ENCODE assay signal across 8 mouse cellular contexts in the genomic region with DNA sequence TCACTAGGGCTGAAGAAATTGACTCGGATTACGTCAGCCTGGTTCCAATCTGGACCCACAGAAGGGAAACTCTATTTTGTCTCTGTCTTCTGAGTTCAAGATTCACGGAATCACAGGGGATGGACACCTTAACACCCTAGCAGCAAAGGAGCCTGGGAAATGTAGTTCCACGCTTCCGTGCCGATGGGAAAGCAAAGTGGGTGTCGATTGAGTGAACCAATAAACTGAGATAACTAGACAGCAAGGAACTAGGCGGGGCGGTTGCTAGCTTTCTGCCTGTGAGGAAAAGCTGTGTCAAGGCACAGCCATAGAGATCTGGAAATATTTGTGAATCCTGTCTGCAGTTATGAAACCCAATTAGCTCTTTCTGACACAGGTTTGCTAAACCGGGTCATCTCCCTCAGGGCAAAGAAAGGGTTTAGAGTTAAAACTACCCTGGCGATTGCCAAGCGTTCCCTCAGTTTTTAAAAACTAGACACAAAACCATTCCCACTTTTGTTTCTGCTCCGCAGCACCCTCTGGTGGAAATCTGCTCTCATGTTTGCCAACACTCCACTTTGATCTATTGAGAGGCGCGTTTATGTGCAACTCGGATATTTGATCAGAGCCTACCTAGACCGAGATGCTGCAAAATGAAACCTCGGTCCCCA. TPM values are rescaled to one million over a fixed set of nuclear protein-coding genes. Genes with fewer than 3 reads are reported as not detected.
A peak's percentile ranks its signal among the peaks of the same experiment; 100 is the strongest.
DNase-seq lines count a peak whose midpoint lies in the region; ATAC-seq lines count a peak whose summit lies in the region.

No protein-coding gene starts in this region.

- H3K9me3 ChIP-seq in heart, embryonic 10.5 days: no peaks in the 10 kb centered on the region
- H3K9me3 ChIP-seq in kidney, embryonic 15.5 days (replicated peaks): no peaks in the 10 kb centered on the region

- H3K4me2 ChIP-seq in kidney, embryonic 15.5 days: peak overlapping the region; percentile 68

- H3K36me3 ChIP-seq in heart, embryonic 10.5 days: no peaks in the 10 kb centered on the region
- H3K36me3 ChIP-seq in kidney, embryonic 15.5 days: no peaks in the 10 kb centered on the region

- H3K4me3 ChIP-seq in heart, embryonic 10.5 days: peak overlapping the region; percentile 56
- H3K4me3 ChIP-seq in kidney, embryonic 15.5 days (replicated peaks): peak overlapping the region; percentile 41

- H3K27me3 ChIP-seq in heart, embryonic 10.5 days (ENCODE audit: insufficient read depth, poor library complexity, severe bottlenecking): no peaks in the 10 kb centered on the region
- H3K27me3 ChIP-seq in kidney, embryonic 15.5 days: no peaks in the 10 kb centered on the region

- peaks cover 9% of the 10 kb centered on the region; the same call in 1 of the 2 replicates for H3K4me1 ChIP-seq in heart, embryonic 10.5 days
- peaks cover 12% of the 10 kb centered on the region for H3K4me1 ChIP-seq in kidney, embryonic 15.5 days

- peak overlapping the region; percentile 71 for H3K27ac ChIP-seq in heart, embryonic 10.5 days
- peak overlapping the region; percentile 90 for H3K27ac ChIP-seq in kidney, embryonic 15.5 days

- H3K9ac ChIP-seq in kidney, embryonic 15.5 days: no peak overlapping the region

- peak; percentile 78 to 80 for DNase-seq in B cell, adult 2 months
- peak; percentile 94 for DNase-seq in brain, adult 2 months (ENCODE audit: low read depth, low spot score)
- DNase-seq in heart, embryonic 10.5 days (ENCODE audit: low spot score): peak; percentile 88
- DNase-seq in liver: peak; percentile 79
- peak; percentile 70 to 87 for DNase-seq in spleen, postnatal 4 days (ENCODE audit: low spot score in 2 of 2)

- 14% methylated on average over 18 of the region's 18 CpGs for WGBS in heart, embryonic 10.5 days
- WGBS in kidney, embryonic 15.5 days: 8% methylated on average over 18 of the region's 18 CpGs

- ATAC-seq in erythroblast, adult 5-6 weeks (replicated peaks; ENCODE audit: low FRiP score, poor library complexity, severe bottlenecking): peak; percentile 72
- ATAC-seq in kidney, embryonic 15.5 days (replicated peaks; ENCODE audit: low FRiP score): peak; percentile 68
- ATAC-seq in monocyte, adult 5-6 weeks (replicated peaks; ENCODE audit: insufficient number of reproducible peaks, low FRiP score, low TSS enrichment, poor library complexity, severe bottlenecking): peak; percentile 66

RNA-seq across cellular contexts. Expression of gene Hexb, which starts 7.0 kb away (rescaled TPM):
- total RNA-seq in erythroblast, adult 5-6 weeks (2015; ENCODE audit: low replicate concordance): 43.3 and 54.6 TPM in 2 replicates
- 18.8 and 34.1 TPM in 2 replicates for total RNA-seq in erythroblast, adult 5-6 weeks (2017; ENCODE audit: low replicate concordance)
- polyA plus RNA-seq in heart, embryonic 10.5 days (2016; fragmentation: Nextera tagmentation; extraction: Ambion mirVana): 23.3 and 24.9 TPM in 2 replicates
- polyA plus RNA-seq in kidney, embryonic 15.5 days (2015; fragmentation: Nextera tagmentation; extraction: Ambion mirVana): 34.6 and 36.7 TPM in 2 replicates
- total RNA-seq in monocyte, adult 5-6 weeks (2017): 72.1 to 103 TPM (median 100 TPM) in 3 replicates

RNA-seq across cellular contexts. Expression of gene Enc1, which starts 35.7 kb away (rescaled TPM):
- 0.21 TPM in 1 of 2 replicates, not detected in the other for total RNA-seq in erythroblast, adult 5-6 weeks (2015; ENCODE audit: low replicate concordance)
- 0.17 and 0.56 TPM in 2 replicates for total RNA-seq in erythroblast, adult 5-6 weeks (2017; ENCODE audit: low replicate concordance)
- 3.9 and 4.2 TPM in 2 replicates for polyA plus RNA-seq in heart, embryonic 10.5 days (2016; fragmentation: Nextera tagmentation; extraction: Ambion mirVana)
- polyA plus RNA-seq in kidney, embryonic 15.5 days (2015; fragmentation: Nextera tagmentation; extraction: Ambion mirVana): 12.0 and 15.1 TPM in 2 replicates
- 4.6 to 13.6 TPM (median 6.6 TPM) in 3 replicates for total RNA-seq in monocyte, adult 5-6 weeks (2017)

Comparison
In these comparisons a context has a peak if more than half of its experiments do, and no peak if none do; other contexts are left out.
1. Peak in every context shown above with its lines: DNase-seq, ATAC-seq, H3K4me3 ChIP-seq and H3K27ac ChIP-seq.